Mouse (Mus musculus) CD4-positive, CD25-positive, alpha-beta regulatory T cell, adult 2 months (primary cell): ENCODE measurements around the gene Gal3st3.

Source experiments
- DNase-seq: peaks from one replicate; pipeline ENCODE4 v3.0.0-alpha.2; 2012; ENCODE audit warnings: low read depth, low spot score

Gal3st3 gene

GRCm38 (mm10) chr19:5297903-5298800 is at the start of gene Gal3st3:
Gene Gal3st3 (plus strand): TSS chr19:5298331.
- DNase-seq: no peak

GRCm38 (mm10) chr19:5257140-5257539 is 41.0 kb upstream of the Gal3st3 start:
- peak; percentile 81 for DNase-seq

GRCm38 (mm10) chr19:5267015-5267414 is 31.1 kb upstream of the Gal3st3 start:
- DNase-seq: no peak

GRCm38 (mm10) chr19:5268017-5268416 is 30.1 kb upstream of the Gal3st3 start:
- no peak for DNase-seq

GRCm38 (mm10) chr19:5268875-5269274 is 29.3 kb upstream of the Gal3st3 start:
- DNase-seq: no peak

- DNase-seq: no peak
Measured at GRCm38 (mm10) chr19:5269392-5269791, 28.7 kb upstream of the Gal3st3 start.

GRCm38 (mm10) chr19:5271430-5271829 is 26.7 kb upstream of the Gal3st3 start:
- no peak for DNase-seq

- peak; percentile 51 for DNase-seq
Measured at GRCm38 (mm10) chr19:5272326-5272795, 25.8 kb upstream of the Gal3st3 start.

GRCm38 (mm10) chr19:5272801-5273733 is 25.1 kb upstream of the Gal3st3 start, which contains the start of gene Pacs1:
Gene Pacs1 (minus strand): TSS chr19:5273119.
- peak; percentile 95 for DNase-seq

- DNase-seq: peak; percentile 33
Measured at GRCm38 (mm10) chr19:5273916-5274315, 24.2 kb upstream of the Gal3st3 start.

- DNase-seq: no peak
Measured at GRCm38 (mm10) chr19:5274641-5275040, 23.5 kb upstream of the Gal3st3 start.

- DNase-seq: no peak
Measured at GRCm38 (mm10) chr19:5275736-5276135, 22.4 kb upstream of the Gal3st3 start.

- peak; percentile 42 for DNase-seq
Measured at GRCm38 (mm10) chr19:5276531-5276930, 21.6 kb upstream of the Gal3st3 start.

GRCm38 (mm10) chr19:5277140-5277539 is 21.0 kb upstream of the Gal3st3 start:
- peak; percentile 56 for DNase-seq

GRCm38 (mm10) chr19:5278381-5278780 is 19.8 kb upstream of the Gal3st3 start:
- peak; percentile 22 for DNase-seq

- peak; percentile 99 for DNase-seq
Measured at GRCm38 (mm10) chr19:5294972-5295735, 3.0 kb upstream of the Gal3st3 start, which contains the start of gene Sf3b2. Gene Sf3b2 (minus strand): TSS chr19:5295455.

GRCm38 (mm10) chr19:5295736-5296075 is 2.4 kb upstream of the Gal3st3 start:
- no peak for DNase-seq

GRCm38 (mm10) chr19:5296630-5297029 is 1.5 kb upstream of the Gal3st3 start:
- DNase-seq: no peak

- no peak for DNase-seq
Measured at GRCm38 (mm10) chr19:5300588-5300987, 2.5 kb downstream of the Gal3st3 start.

- peak; percentile 88 for DNase-seq
Measured at GRCm38 (mm10) chr19:5302455-5302854, 4.3 kb downstream of the Gal3st3 start.

- DNase-seq: peak; percentile 31
Measured at GRCm38 (mm10) chr19:5306279-5306678, 8.1 kb downstream of the Gal3st3 start.
